Mouse (Mus musculus) macrophage (primary cell): ENCODE data around the gene Sept4. TPM values are rescaled to one million over a fixed set of nuclear protein-coding genes. Genes with fewer than 3 reads are reported as not detected.

Experiments
- H3K27ac ChIP-seq: fragments of 350-480 bp; formaldehyde crosslinking; 2 replicates; pipeline ENCODE4 v1.9.0; 2021
- H3K36me3 ChIP-seq: fragments of 350-480 bp; formaldehyde crosslinking; 2 replicates; pipeline ENCODE4 v1.9.0; 2021; ENCODE audit errors: inconsistent target
- H3K4me3 ChIP-seq: fragments of 350-480 bp; formaldehyde crosslinking; 2 replicates; pipeline ENCODE4 v1.9.0; 2021; ENCODE audit errors: inconsistent target
- H3K79me2 ChIP-seq: fragments of 350-480 bp; formaldehyde crosslinking; 2 replicates; pipeline ENCODE4 v1.9.0; 2021; ENCODE audit errors: inconsistent target
- WGBS: methylation state at CpG from one replicate; pipeline ENCODE4 v1.1.7; 2026; ENCODE audit warnings: inconsistent platforms; ENCODE audit not compliant: missing documents; 5-methylcytosine and 5-hydroxymethylcytosine counted together
- polyA plus RNA-seq: library from polyadenylated mRNA; stranded (reverse); fragments of 250-400 nt; gene quantifications from 3 replicates; pipeline ENCODE4 v1.2.4, GENCODE M21; 2018; ENCODE audit warnings: inconsistent platforms

Sept4 gene
- polyA plus RNA-seq, 1 experiment from 2014 or later = not detected

- WGBS = 98% methylated on average over 10 of the region's 10 CpGs
- H3K4me3 ChIP-seq = no peak overlapping the region
- H3K36me3 ChIP-seq = peaks cover 78% of the 10 kb centered on the region
- H3K27ac ChIP-seq = no peak overlapping the region
- H3K79me2 ChIP-seq = no peaks in the 10 kb centered on the region
Observed at GRCm38 (mm10) chr11:87600322-87600853, 31.7 kb downstream of the Sept4 start.

- 92% methylated on average over 9 of the region's 9 CpGs for WGBS
- Histone ChIP-seq H3K4me3 (no peak overlapping the region), H3K79me2 (no peaks in the 10 kb centered on the region), H3K27ac (no peak overlapping the region), H3K36me3 (peaks cover 93% of the 10 kb centered on the region)
Observed at GRCm38 (mm10) chr11:87602234-87602633, 33.5 kb downstream of the Sept4 start.

GRCm38 (mm10) chr11:87603571-87603970 is 34.9 kb downstream of the Sept4 start:
- 91% methylated on average over 2 of the region's 2 CpGs for WGBS
- Histone ChIP-seq H3K4me3 (no peak overlapping the region), H3K36me3 (peaks cover 90% of the 10 kb centered on the region), H3K27ac (no peak overlapping the region), H3K79me2 (no peaks in the 10 kb centered on the region)

DNA sequence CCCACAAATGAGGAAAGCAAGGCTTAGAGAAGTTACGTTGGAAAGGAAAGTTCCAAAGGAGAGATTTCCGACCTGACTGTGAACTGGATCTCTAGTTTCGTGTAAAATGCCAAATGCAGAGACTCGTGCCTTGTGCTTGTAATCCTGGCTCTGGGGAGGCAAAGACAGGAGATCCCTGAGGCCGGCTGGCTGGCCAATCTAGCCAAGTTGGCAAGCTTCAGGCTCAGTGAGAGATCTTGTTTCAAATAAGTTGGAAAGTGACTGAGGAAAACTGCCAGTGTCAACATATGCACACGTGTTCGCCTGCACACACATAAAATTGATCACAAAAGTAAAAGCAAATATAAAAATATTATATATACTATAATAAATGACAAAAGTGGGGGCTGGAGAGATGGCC is 40.6 kb downstream of the Sept4 start:
- no peaks in the 10 kb centered on the region for H3K79me2 ChIP-seq
- H3K4me3 ChIP-seq = no peak overlapping the region
- H3K27ac ChIP-seq = no peak overlapping the region
- 93% methylated on average over 7 of the region's 7 CpGs for WGBS
- H3K36me3 ChIP-seq = peaks cover 86% of the 10 kb centered on the region

DNA sequence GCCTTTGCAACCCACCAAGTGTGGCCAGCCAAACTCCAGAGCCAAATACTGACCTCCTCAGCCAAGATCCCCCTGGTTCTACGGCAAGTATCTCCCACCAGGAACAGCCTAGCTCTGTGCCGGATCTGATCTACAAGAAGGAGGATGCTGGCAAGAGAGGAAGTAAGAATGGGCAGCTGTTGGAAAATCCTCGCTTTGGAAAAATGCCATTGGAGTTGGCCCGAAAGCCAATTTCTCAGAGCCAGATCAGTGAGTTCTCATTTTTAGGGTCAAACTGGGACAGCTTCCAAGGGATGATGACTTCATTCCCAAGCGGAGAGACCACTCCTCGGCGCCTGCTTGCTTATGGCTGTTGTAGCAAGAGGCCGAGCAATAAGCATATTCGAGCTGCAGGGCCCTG is 42.8 kb downstream of the Sept4 start:
- H3K27ac ChIP-seq = no peak overlapping the region
- no peak overlapping the region for H3K4me3 ChIP-seq
- no peaks in the 10 kb centered on the region for H3K79me2 ChIP-seq
- WGBS = 95% methylated on average over 9 of the region's 9 CpGs
- H3K36me3 ChIP-seq = peaks cover 87% of the 10 kb centered on the region

DNA sequence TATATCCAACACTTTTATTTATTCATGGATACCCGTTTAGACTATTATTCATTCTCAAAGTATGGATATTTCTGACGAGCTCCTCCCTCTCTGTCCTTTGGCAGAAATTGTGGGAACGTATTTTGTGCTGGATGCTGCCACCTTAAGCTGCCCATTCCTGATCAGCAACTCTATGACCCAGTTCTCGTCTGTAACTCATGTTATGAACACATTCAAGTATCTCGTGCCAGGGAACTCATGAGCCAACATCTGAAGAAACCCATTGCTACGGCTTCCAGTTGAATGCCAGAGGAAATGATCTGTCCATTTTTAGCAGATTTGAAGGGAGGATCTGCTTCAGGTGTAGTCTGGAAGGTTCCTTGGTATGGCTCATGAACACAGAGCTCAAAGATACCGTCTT is 45.3 kb downstream of the Sept4 start:
- Histone ChIP-seq H3K27ac (no peak overlapping the region), H3K36me3 (peaks cover 75% of the 10 kb centered on the region), H3K4me3 (no peak overlapping the region), H3K79me2 (no peaks in the 10 kb centered on the region)
- WGBS = 98% methylated on average over 7 of the region's 7 CpGs

- Histone ChIP-seq H3K27ac (no peak overlapping the region), H3K36me3 (peaks cover 66% of the 10 kb centered on the region), H3K4me3 (no peak overlapping the region), H3K79me2 (no peaks in the 10 kb centered on the region)
- 99% methylated on average over 5 of the region's 5 CpGs for WGBS
Observed at GRCm38 (mm10) chr11:87615551-87615950, 46.8 kb downstream of the Sept4 start.

GRCm38 (mm10) chr11:87615952-87616351 is 47.2 kb downstream of the Sept4 start:
- WGBS = 100% methylated on average over 2 of the region's 2 CpGs
- Histone ChIP-seq H3K27ac (no peak overlapping the region), H3K79me2 (no peaks in the 10 kb centered on the region), H3K4me3 (no peak overlapping the region), H3K36me3 (peaks cover 62% of the 10 kb centered on the region)

- 98% methylated on average over 40 of the region's 69 CpGs for WGBS
- peaks cover 52% of the 10 kb centered on the region for H3K36me3 ChIP-seq
Observed at GRCm38 (mm10) chr11:87616790-87617474, 48.2 kb downstream of the Sept4 start, which contains the start of gene Hsf5. Gene Hsf5 (plus strand): TSS chr11:87617164.

GRCm38 (mm10) chr11:87617606-87618005 is 48.9 kb downstream of the Sept4 start:
- Histone ChIP-seq H3K79me2 (no peaks in the 10 kb centered on the region), H3K27ac (no peak overlapping the region), H3K36me3 (peaks cover 46% of the 10 kb centered on the region), H3K4me3 (no peak overlapping the region)
- WGBS = 98% methylated on average over 22 of the region's 32 CpGs

More at GRCm38 (mm10) chr11:87616790-87617474, 48.2 kb downstream of the Sept4 start, which contains the start of gene Hsf5:
- Histone ChIP-seq H3K79me2 (no peaks in the 10 kb centered on the region), H3K27ac (no peak within 1 kb of the TSS), H3K4me3 (no peak within 1 kb of the TSS)

GRCm38 (mm10) chr11:87623160-87623559 is 54.5 kb downstream of the Sept4 start:
- 100% methylated on average over 4 of the region's 4 CpGs for WGBS
- Histone ChIP-seq H3K27ac (no peak overlapping the region), H3K79me2 (no peaks in the 10 kb centered on the region), H3K36me3 (peaks cover under 1% of the 10 kb centered on the region; the same call in 1 of the 2 replicates), H3K4me3 (no peak overlapping the region)

DNA sequence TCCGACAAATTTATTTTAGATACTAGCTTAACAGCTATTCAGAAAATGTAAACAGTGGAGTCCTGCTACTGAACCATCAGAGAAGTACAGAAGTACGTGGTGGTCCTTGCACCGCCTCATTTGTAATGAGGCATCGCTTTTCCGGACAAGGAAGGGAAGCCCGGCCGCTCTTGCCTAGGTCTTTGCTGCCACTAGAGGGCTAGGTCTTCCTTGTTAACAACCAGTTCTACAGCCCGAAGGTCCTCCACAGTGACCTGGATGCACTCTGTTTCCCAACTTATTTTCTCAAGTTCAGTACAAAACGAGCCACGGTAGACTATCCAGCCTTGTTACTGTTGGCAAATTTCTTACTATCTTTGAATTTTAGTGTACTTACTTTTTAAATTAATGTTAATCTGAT is 61.2 kb downstream of the Sept4 start:
- Histone ChIP-seq H3K79me2 (no peaks in the 10 kb centered on the region), H3K36me3 (no peaks in the 10 kb centered on the region), H3K27ac (no peak overlapping the region), H3K4me3 (no peak overlapping the region)
- 20% methylated on average over 10 of the region's 10 CpGs for WGBS

DNA sequence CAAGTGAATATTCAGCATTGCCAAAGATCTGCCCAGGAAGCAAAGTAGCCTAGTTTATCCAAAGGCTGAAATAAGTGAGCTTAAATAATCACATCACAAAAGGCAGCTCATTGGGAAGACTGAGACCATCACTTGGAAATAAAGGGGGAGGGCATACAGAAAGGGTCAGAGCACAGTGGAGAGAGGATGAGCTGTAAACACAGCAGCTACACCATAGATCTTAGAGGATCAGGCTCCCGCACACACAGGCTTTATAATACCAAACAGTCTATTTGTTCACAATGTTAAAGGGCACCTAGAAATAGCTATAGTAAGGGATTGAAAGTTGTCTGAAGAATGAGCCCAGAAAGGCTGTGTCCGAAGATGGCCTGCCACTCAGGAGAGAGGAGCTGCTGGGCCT is 70.1 kb downstream of the Sept4 start:
- Histone ChIP-seq H3K79me2 (no peaks in the 10 kb centered on the region), H3K4me3 (peak overlapping the region; percentile 22), H3K27ac (no peak overlapping the region), H3K36me3 (no peaks in the 10 kb centered on the region)
- WGBS = 54% methylated on average over 2 of the region's 2 CpGs

DNA sequence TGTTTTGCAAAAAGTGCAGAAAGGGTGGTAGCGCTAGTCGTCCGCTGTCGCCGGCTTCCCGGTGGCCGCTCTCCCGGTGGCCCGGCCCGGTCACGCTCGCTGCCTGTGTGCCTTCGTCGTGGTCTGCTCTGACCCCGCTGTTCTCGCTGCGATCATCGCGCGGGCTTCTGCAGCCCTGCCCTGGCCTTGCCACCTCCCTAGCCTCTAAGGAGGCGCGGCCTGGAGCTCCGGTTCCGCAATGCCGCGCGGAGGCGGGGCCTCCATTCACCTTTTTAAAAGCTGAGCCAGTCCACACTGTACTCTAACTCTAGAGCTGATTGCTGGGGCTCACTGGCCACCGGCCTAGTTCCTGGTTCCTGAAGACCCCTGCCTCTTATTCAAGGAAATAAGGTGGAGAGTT is 70.5 kb downstream of the Sept4 start:
- Histone ChIP-seq H3K36me3 (no peaks in the 10 kb centered on the region), H3K27ac (no peak overlapping the region), H3K4me3 (peak overlapping the region; percentile 22), H3K79me2 (no peaks in the 10 kb centered on the region)
- 3% methylated on average over 29 of the region's 29 CpGs for WGBS
